ENCODE assay signal across 17 mouse cellular contexts in genomic region chr12:31268315-31268714, GRCm38 (mm10). TPM values are rescaled to one million over a fixed set of nuclear protein-coding genes. Genes with fewer than 3 reads are reported as not detected.
DNase-seq lines count a peak whose midpoint lies in the region; ATAC-seq and TF ChIP-seq lines count a peak whose summit lies in the region.
"Had no signal": no experiment of that assay in that cellular context is flagged by ENCODE, and none has a peak within 500 bp of the region (broad histone marks: within the 10 kb centered on the region; RNA-seq: fewer than 3 reads in every experiment).

No protein-coding gene starts in this region.

- no peak for TF ChIP-seq CTCF in heart, adult 2 months (IDR thresholded peaks at IDR 0.05)

- no peak for DNase-seq in heart, adult 2 months
- DNase-seq in heart, postnatal 14 days, result no peak
- DNase-seq in kidney, postnatal 14 days, result no peak
- no peak for DNase-seq in right cerebral cortex, postnatal 10 days (ENCODE audit: low spot score in 2 of 2)
- no peak for DNase-seq in layer of hippocampus, adult 11-12 months (ENCODE audit: low spot score)
- DNase-seq: lung, adult 18-20 months had no signal

- no peaks in the 10 kb centered on the region for H3K79me2 ChIP-seq in heart, adult 2 months (replicated peaks; ENCODE audit: control insufficient read depth, insufficient read depth, low read length)

- no peak for TF ChIP-seq POLR2A in heart, adult 2 months (IDR thresholded peaks at IDR 0.05; ENCODE audit: insufficient read depth, low read depth, low read length)

- no peaks in the 10 kb centered on the region for H3K27me3 ChIP-seq in heart, adult 2 months (ENCODE audit: control insufficient read depth, insufficient read depth, low read length)
- no peaks in the 10 kb centered on the region for H3K27me3 ChIP-seq in kidney, embryonic 16.5 days (ENCODE audit: insufficient read depth, low read length)
- peaks cover 13% of the 10 kb centered on the region for H3K27me3 ChIP-seq in limb, embryonic 13.5 days

- peaks cover 30% of the 10 kb centered on the region for H3K36me3 ChIP-seq in heart, adult 2 months (ENCODE audit: control insufficient read depth, insufficient read depth, low read length)
- peaks cover 40% of the 10 kb centered on the region for H3K36me3 ChIP-seq in kidney, embryonic 16.5 days (ENCODE audit: insufficient read depth, low read length)
- H3K36me3 ChIP-seq in limb, embryonic 13.5 days, result peaks cover 40% of the 10 kb centered on the region
- H3K36me3 ChIP-seq: forebrain, embryonic 12.5 days had no signal

- TF ChIP-seq EP300 in heart, adult 2 months (IDR thresholded peaks at IDR 0.05; ENCODE audit: insufficient read depth, low read depth, low read length), result no peak

- WGBS in heart, adult 2 months, result 43% methylated on average over 3 of the region's 3 CpGs
- 35% methylated on average over 3 of the region's 3 CpGs for WGBS in kidney, embryonic 16.5 days
- WGBS in limb, embryonic 13.5 days, result 80% methylated on average over 3 of the region's 3 CpGs

- H3K4me2 ChIP-seq in kidney, embryonic 16.5 days (replicated peaks; ENCODE audit: low read depth, low read length), result peak overlapping the region; percentile 78
- peak overlapping the region; percentile 89 for H3K4me2 ChIP-seq in limb, embryonic 13.5 days (replicated peaks)
- H3K4me2 ChIP-seq: forebrain, embryonic 12.5 days had no signal

- no peak overlapping the region; the same call in 1 of the 2 replicates for H3K4me3 ChIP-seq in heart, adult 2 months
- peak overlapping the region; percentile 86 for H3K4me3 ChIP-seq in kidney, embryonic 16.5 days (ENCODE audit: low read length)
- H3K4me3 ChIP-seq in brown adipose tissue, adult 24 weeks (ENCODE audit: insufficient read depth, low read depth, low read length), result 0 out of 2 replicates have a peak overlapping the region, but pooled peaks have one; percentile 1
- peak overlapping the region; percentile 12 for H3K4me3 ChIP-seq in limb, embryonic 13.5 days
- H3K4me3 ChIP-seq: forebrain, embryonic 12.5 days had no signal

- no peak overlapping the region for H3K9ac ChIP-seq in heart, adult 2 months (ENCODE audit: low read depth, low read length)
- peak overlapping the region; percentile 43 for H3K9ac ChIP-seq in kidney, embryonic 16.5 days (replicated peaks; ENCODE audit: low read length)
- no peak overlapping the region for H3K9ac ChIP-seq in limb, embryonic 13.5 days
- H3K9ac ChIP-seq: forebrain, embryonic 12.5 days had no signal

- H3K9me3 ChIP-seq in kidney, embryonic 16.5 days (ENCODE audit: low read length), result no peaks in the 10 kb centered on the region
- H3K9me3 ChIP-seq in limb, embryonic 13.5 days, result no peaks in the 10 kb centered on the region
- H3K9me3 ChIP-seq: forebrain, embryonic 12.5 days had no signal

- peak overlapping the region; percentile 34; the same call in 1 of the 2 replicates for H3K27ac ChIP-seq in heart, adult 2 months
- H3K27ac ChIP-seq in kidney, embryonic 16.5 days (ENCODE audit: low read length), result peak overlapping the region; percentile 64; the same call in 1 of the 2 replicates
- H3K27ac ChIP-seq in brown adipose tissue, adult 24 weeks (replicated peaks; ENCODE audit: low read depth, low read length), result no peak overlapping the region
- H3K27ac ChIP-seq in limb, embryonic 13.5 days, result no peak overlapping the region
- H3K27ac ChIP-seq: forebrain, embryonic 12.5 days had no signal

- ATAC-seq in kidney, embryonic 16.5 days (ENCODE audit: low FRiP score, low TSS enrichment), result no peak
- ATAC-seq in limb, embryonic 13.5 days (ENCODE audit: low FRiP score, low read depth), result no peak
- ATAC-seq: midbrain, embryonic 16.5 days had no signal

- intact Hi-C loops in heart, adult 2 months (cut with DNase I), result loop anchor here (5.0 kb wide), 2 partner anchors 34 to 141 kb away; no protein-coding TSS in a partner anchor
- intact Hi-C loops in heart, postnatal 14 days (cut with DNase I), result loop anchor here (5.0 kb wide), 2 partner anchors 121 to 141 kb away; no protein-coding TSS in a partner anchor

- H3K4me1 ChIP-seq in heart, adult 2 months (ENCODE audit: control insufficient read depth, insufficient read depth, low read length), result peaks cover 10% of the 10 kb centered on the region
- H3K4me1 ChIP-seq in kidney, embryonic 16.5 days (ENCODE audit: insufficient read depth, low read length), result peaks cover 74% of the 10 kb centered on the region
- H3K4me1 ChIP-seq in brown adipose tissue, adult 24 weeks (ENCODE audit: control insufficient read depth, insufficient read depth, insufficient read length, low read length), result peaks cover 17% of the 10 kb centered on the region
- peaks cover 71% of the 10 kb centered on the region for H3K4me1 ChIP-seq in limb, embryonic 13.5 days

RNA-seq across cellular contexts. Expression of gene Lamb1, which starts 3.3 kb away (rescaled TPM):
- 10 to 100 TPM; 55.3 to 58.1 TPM for total RNA-seq in heart, adult 2 months (2021)
- polyA plus RNA-seq in heart, adult 2 months (2012; rRNA removed), result 25.1 and 44.1 TPM in 2 replicates
- total RNA-seq in heart, postnatal 14 days (2021), result 100 to 1,000 TPM; 158 to 162 TPM
- polyA plus RNA-seq in kidney, embryonic 16.5 days (2015; fragmentation: Nextera tagmentation; extraction: Ambion mirVana), result 174 and 175 TPM in 2 replicates
- 28.5 and 41.1 TPM in 2 replicates for polyA plus RNA-seq in brown adipose tissue, adult 24 weeks (2012; ENCODE audit: insufficient read depth, insufficient read length, missing spikeins)
- polyA plus RNA-seq in limb, embryonic 13.5 days (2015; fragmentation: Nextera tagmentation; extraction: Ambion mirVana), result 62.1 and 71.9 TPM in 2 replicates

RNA-seq across cellular contexts. Expression of gene Gm6993, which starts 27.7 kb away (rescaled TPM):
- not detected for total RNA-seq in heart, adult 2 months (2021)
- polyA plus RNA-seq in heart, adult 2 months (2012; rRNA removed), result not detected in 2 replicates
- not detected for total RNA-seq in heart, postnatal 14 days (2021)
- not detected in 2 replicates for polyA plus RNA-seq in kidney, embryonic 16.5 days (2015; fragmentation: Nextera tagmentation; extraction: Ambion mirVana)
- not detected in 2 replicates for polyA plus RNA-seq in brown adipose tissue, adult 24 weeks (2012; ENCODE audit: insufficient read depth, insufficient read length, missing spikeins)
- not detected in 2 replicates for polyA plus RNA-seq in limb, embryonic 13.5 days (2015; fragmentation: Nextera tagmentation; extraction: Ambion mirVana)
- total RNA-seq: adrenal gland, adult 18-20 months; common myeloid progenitor, adult 5-6 weeks; gastrocnemius, postnatal 4 days; layer of hippocampus, adult 18-20 months; left cerebral cortex, postnatal 10 days had no signal
- polyA plus RNA-seq: forebrain, embryonic 12.5 days; midbrain, embryonic 16.5 days; thymus, postnatal 0 days had no signal

Comparison
In these comparisons a context has a peak if more than half of its experiments do, and no peak if none do; other contexts are left out.
1. H3K27ac ChIP-seq: peak in heart, adult 2 months (single experiment) and kidney, embryonic 16.5 days (single experiment); none in brown adipose tissue, adult 24 weeks (single experiment) and limb, embryonic 13.5 days (single experiment).